Mouse (Mus musculus) neural tube, embryonic 14.5 days (tissue): ENCODE data around the gene Col8a2. TPM values are rescaled to one million over a fixed set of nuclear protein-coding genes. Genes with fewer than 3 reads are reported as not detected.

ENCODE experiments used
- ATAC-seq: fragments of 200-750 bp; cut with Nextera tagmentation; 2 replicates; pipeline ENCODE4 v1.8.0; 2017; ENCODE audit warnings: low read depth, mild to moderate bottlenecking, moderate TSS enrichment, moderate library complexity
- H3K27ac ChIP-seq: fragments of 300-500 bp; sonication (generic); 2 replicates; pipeline ENCODE4 v1.5.1; 2014; ENCODE audit warnings: low read depth, mild to moderate bottlenecking, control low read depth, low read length, moderate library complexity, mixed read lengths
- H3K27me3 ChIP-seq: fragments of 300-500 bp; sonication (generic); 2 replicates; pipeline ENCODE4 v1.6.1; 2014; ENCODE audit warnings: low read length; ENCODE audit not compliant: control insufficient read depth, insufficient read depth
- H3K36me3 ChIP-seq: fragments of 300-500 bp; sonication (generic); 2 replicates; pipeline ENCODE4 v1.6.1; 2014; ENCODE audit warnings: low read length, mixed read lengths; ENCODE audit not compliant: control insufficient read depth, insufficient read depth
- H3K4me1 ChIP-seq: fragments of 300-500 bp; sonication (generic); 2 replicates; pipeline ENCODE4 v1.6.1; 2014; ENCODE audit warnings: low read length; ENCODE audit not compliant: control insufficient read depth, insufficient read depth
- H3K4me2 ChIP-seq: fragments of 300-500 bp; sonication (generic); 2 replicates; pipeline ENCODE4 v1.6.1; 2014; ENCODE audit warnings: mild to moderate bottlenecking, low read depth, low read length, control low read depth
- H3K4me3 ChIP-seq: fragments of 300-500 bp; sonication (generic); 2 replicates; pipeline ENCODE4 v1.5.1; 2014; ENCODE audit warnings: low read depth, low read length, control low read depth, mixed read lengths
- H3K9ac ChIP-seq: fragments of 300-500 bp; sonication (generic); replicated peaks from 2 replicates; pipeline ENCODE4 v1.6.1; 2014; ENCODE audit warnings: low read depth, mild to moderate bottlenecking, control low read depth, low read length, mixed read lengths
- H3K9me3 ChIP-seq: fragments of 300-500 bp; sonication (generic); 2 replicates; pipeline ENCODE4 v1.6.1; 2016; ENCODE audit warnings: low read length; ENCODE audit not compliant: control insufficient read depth
- WGBS: fragments of 180-500 bp; shearing (Covaris S2); extraction: QIAGEN DNeasy Blood & Tissue Kit; methylation state at CpG from one replicate; pipeline ENCODE4 v1.1.7; 2014; 5-methylcytosine and 5-hydroxymethylcytosine counted together
- polyA plus RNA-seq: library from polyadenylated mRNA; unstranded; fragments of >200 nt; fragmentation: Nextera tagmentation; extraction: Ambion mirVana; gene quantifications from 2 replicates; pipeline ENCODE4 v1.2.1, GENCODE M21; 2014

Gene Col8a2
- polyA plus RNA-seq, 1 experiment from 2014 or later = 1.3 TPM

DNA sequence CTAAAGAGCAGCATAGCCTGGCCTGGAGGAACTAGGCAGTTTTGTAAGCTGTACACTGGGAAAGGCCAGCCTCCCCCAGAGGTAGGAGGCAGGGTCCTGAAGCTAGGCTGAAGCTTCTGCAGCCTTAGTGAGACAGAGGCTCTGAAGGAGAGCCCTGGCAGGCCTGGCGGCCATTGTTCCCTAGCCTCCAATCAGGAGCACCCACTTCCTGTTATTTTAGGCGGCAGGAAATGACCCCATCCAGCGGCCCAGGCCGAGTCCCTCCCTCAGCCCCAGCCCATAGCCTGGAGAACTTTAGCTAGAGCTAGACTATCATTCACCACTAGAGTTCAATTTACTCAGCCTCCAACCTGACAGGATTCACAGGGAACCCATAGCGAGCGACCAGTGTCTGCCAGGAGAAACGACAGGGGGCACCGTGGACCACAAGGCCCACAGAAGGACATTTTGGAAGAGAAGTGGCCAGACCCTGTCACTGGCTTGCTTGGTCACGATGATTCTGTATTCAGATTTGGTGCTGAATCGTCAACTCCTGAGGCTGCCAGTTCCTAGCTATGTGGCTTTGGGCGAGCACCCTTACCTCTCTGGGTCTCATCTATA, 34.8 kb upstream of the Col8a2 start:
- no peaks in the 10 kb centered on the region for H3K9me3 ChIP-seq
- ATAC-seq = no peak
- H3K27me3 ChIP-seq = no peaks in the 10 kb centered on the region
- H3K9ac ChIP-seq = 0 out of 2 replicates have a peak overlapping the region, but pooled peaks have one; percentile 18
- H3K4me3 ChIP-seq = no peak overlapping the region
- peaks cover 49% of the 10 kb centered on the region for H3K4me1 ChIP-seq
- peak overlapping the region; percentile 2; the same call in 1 of the 2 replicates for H3K4me2 ChIP-seq
- 59% methylated on average over 11 of the region's 11 CpGs for WGBS
- H3K27ac ChIP-seq = no peak overlapping the region
- H3K36me3 ChIP-seq = no peaks in the 10 kb centered on the region

DNA sequence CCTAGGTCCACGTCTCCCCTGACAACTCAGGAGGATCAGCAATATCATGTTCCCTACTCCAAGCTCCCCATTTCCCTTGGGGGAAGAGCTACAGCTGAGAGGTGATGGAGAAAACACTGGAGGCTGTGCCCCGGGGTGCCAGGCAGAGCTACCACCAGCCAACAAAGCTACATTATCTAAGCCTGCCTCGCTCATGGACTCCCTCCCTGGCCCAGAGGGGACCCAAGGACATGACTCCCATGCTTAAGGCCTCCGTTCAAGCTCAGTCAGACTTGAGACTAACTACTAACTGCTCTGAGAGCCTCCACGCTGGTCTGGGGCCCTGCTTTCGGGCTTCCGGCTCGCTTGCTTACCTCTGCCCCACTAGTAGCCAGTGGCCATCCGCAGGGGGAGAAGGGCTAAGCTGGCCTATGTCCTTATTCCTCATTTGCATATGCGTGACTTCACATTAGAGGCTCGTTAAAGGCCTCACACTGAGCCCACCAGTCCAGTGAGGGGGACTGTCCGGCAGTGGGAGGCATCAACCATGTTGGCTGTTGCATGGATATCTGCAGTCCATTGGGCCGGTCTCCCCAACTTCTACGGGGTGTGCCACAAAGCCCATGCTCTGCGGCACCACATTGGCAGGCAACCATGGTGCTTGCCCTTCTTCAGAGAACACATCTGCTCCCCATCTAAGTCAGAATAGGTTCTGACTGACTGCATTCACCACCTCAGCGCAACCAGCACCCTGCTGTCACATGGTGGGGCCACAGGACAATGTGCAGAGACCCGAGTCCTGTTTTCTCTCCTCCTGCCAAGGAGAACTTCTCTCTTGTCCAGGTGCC, 34.0 kb upstream of the Col8a2 start:
- Histone ChIP-seq H3K4me3 (no peak overlapping the region), H3K27me3 (no peaks in the 10 kb centered on the region), H3K4me1 (peaks cover 56% of the 10 kb centered on the region), H3K9me3 (no peaks in the 10 kb centered on the region), H3K36me3 (no peaks in the 10 kb centered on the region), H3K4me2 (peak overlapping the region; percentile 26), H3K9ac (no peak overlapping the region), H3K27ac (no peak overlapping the region)
- ATAC-seq = no peak
- 71% methylated on average over 17 of the region's 17 CpGs for WGBS

DNA sequence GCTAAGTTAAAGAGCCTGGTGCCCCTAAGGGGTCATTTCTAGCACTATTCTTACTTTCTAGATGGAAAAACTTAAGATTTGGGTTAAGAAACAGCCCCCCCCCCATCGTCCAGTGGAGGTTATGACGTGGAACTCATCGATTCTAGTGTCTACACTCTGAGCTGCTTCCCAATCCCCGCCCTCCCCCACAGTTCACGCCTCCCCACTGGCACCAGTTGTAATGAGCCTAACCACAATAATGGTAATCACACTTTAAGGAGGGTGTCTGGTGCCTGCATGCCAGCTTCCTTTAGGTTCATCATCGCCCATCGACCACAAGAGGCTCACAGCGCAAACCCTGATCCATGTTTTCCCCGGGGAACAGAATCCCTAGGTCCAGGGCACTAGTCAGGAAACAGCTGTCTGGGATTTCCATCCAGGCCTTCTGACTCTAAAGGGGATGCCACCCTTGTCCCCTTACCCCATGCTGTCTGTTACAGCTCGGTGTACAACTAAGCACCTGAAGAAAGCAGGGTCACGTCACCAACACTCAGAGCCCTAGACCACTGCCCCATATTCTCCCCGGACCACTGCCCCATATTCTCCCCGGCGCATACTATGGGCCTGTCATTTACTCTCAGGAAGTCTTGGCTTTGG, 32.8 kb upstream of the Col8a2 start:
- Histone ChIP-seq H3K27me3 (no peaks in the 10 kb centered on the region), H3K9ac (peak overlapping the region; percentile 98), H3K4me1 (peaks cover 50% of the 10 kb centered on the region), H3K4me3 (peak overlapping the region; percentile 100), H3K27ac (0 out of 2 replicates have a peak overlapping the region, but pooled peaks have one; percentile 10), H3K4me2 (peak overlapping the region; percentile 99), H3K9me3 (no peaks in the 10 kb centered on the region), H3K36me3 (no peaks in the 10 kb centered on the region)
- ATAC-seq = no peak
- WGBS = 62% methylated on average over 14 of the region's 14 CpGs

DNA sequence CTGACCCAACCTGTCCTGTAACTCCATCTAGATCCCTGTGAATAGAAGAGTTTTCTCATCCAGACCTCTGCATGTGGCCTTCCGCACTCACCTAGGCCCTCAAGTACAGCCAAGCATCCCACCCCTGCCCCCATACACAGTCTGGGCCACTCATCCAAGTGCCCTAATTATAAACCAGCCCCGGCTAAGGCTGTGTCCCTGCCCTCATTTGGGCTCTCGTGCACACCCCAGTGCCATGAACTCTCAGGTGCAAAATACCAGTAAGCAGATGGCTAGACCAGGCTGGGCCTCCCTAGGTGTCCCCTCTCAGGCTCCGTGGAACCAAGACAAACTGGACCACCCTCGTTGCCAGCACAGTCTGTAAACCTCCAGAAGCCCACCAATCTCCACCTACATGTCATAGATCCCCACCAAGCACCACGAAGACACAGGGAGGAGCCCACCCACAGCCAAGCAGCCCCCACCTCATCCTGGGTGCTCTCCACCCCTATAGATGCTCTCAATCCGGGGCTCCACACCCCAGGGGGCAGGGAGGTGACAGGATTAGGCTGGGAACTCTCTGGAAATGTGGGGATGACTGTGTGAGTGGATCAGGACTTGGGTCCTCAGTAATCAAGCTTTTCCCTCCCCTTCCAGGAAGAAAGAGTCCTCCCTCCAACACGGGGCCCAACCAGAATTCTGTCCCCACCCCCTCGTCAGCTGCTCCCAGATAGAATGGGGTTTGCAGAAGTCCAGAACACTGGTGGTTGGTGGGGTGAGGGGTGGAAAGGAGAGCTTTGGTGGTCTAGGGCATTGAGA, 32.1 kb upstream of the Col8a2 start:
- no peaks in the 10 kb centered on the region for H3K27me3 ChIP-seq
- 9% methylated on average over 9 of the region's 9 CpGs for WGBS

DNA sequence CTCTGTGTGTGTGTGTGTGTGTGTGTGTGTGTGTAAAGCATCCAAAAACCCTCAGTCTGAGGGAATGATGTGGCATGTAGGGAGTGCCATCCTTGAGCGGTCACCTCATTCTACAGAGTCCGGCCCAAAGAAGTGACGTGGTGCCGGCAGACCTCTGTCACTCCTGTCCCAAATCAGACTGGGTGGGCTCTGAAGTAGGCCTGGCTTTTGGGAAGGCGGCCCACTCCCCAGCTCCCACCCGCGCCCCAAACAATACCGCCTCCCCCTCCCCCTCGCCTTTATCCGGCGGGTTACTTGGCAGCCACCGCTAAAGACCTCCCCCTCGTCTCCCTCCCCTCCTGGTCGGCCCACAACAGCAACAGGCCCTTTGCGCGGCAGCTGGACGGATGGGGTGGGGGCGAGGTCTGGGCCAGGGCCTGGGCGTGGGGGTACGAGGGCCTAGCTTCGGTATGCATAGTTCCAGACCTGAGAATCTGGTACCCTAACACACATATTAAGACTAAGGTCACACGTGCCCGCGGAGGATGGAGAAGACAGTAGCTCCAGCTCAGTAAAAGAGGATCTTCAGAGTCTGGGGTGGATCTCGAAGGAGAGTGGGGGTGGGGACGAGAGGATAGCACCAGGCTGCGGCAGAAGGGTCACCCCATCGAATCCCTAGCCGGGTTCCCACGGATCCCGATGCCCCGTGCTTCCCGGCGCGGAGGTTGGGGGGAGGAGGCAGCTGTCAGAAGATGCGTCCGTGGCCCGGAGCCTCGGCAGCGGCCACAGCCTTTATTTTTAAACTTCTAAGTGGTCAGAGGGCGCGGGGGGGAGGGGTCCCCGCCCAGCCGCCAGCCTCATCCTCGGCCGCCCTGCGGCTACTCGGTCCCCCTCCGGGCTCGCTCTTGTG, 31.2 kb upstream of the Col8a2 start:
- H3K36me3 ChIP-seq = no peaks in the 10 kb centered on the region
- H3K9ac ChIP-seq = peak overlapping the region; percentile 98
- H3K4me1 ChIP-seq = peaks cover 60% of the 10 kb centered on the region
- H3K4me3 ChIP-seq = peak overlapping the region; percentile 100
- under 1% methylated on average over 31 of the region's 50 CpGs for WGBS
- H3K9me3 ChIP-seq = no peaks in the 10 kb centered on the region
- H3K27ac ChIP-seq = peak overlapping the region; percentile 86
- peak overlapping the region; percentile 99 for H3K4me2 ChIP-seq
- ATAC-seq = peak; percentile 14; the same call in 1 of the 2 replicates
- no peaks in the 10 kb centered on the region for H3K27me3 ChIP-seq

More for the DNA sequence above, 32.1 kb upstream of the Col8a2 start:
- peaks cover 52% of the 10 kb centered on the region for H3K4me1 ChIP-seq
- H3K4me3 ChIP-seq = peak overlapping the region; percentile 100
- H3K36me3 ChIP-seq = no peaks in the 10 kb centered on the region
- H3K9ac ChIP-seq = peak overlapping the region; percentile 98
- no peak for ATAC-seq
- no peaks in the 10 kb centered on the region for H3K9me3 ChIP-seq
- H3K4me2 ChIP-seq = peak overlapping the region; percentile 99
- H3K27ac ChIP-seq = peak overlapping the region; percentile 86

DNA sequence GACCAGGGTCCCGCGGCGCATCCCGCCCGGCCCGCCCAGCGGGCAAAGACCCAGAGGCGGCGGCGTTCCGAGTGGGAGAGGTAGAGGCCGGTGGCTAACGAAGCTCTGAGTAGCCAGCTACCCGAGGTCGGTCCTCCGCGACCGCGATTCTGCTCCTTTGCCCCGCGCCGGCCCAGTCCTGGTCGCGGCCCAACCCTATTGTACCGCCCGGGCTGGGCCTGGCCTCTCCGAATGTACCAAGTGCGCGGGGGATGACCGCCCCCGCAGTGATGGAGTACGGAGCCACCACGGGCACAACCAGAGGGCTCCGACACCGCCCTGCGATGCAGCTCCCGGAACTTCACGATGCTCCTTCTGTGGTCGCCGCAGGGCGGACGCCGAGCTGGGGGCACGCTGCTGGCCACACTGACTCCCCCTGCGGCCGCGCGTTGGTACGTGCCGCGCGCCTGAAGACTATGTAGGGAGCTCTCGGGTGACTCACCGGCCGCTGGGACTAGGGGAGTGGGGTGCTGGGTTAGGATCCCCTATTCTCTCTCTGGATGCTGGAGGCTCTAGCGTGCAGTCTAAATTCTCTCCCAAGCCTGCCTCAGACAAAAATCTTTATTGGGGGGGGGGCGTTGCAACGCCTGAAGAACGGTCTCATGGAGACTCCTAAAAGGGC, 30.3 kb upstream of the Col8a2 start, which contains the start of gene Map7d1:
Gene Map7d1, minus strand, starts transcription at position 213 of the 661 bp plus-strand sequence.
- no peaks in the 10 kb centered on the region for H3K36me3 ChIP-seq
- no peaks in the 10 kb centered on the region for H3K27me3 ChIP-seq
- H3K9ac ChIP-seq = peak within 1 kb of the TSS; percentile 98
- peak within 1 kb of the TSS; percentile 99 for H3K4me2 ChIP-seq
- H3K4me3 ChIP-seq = peak within 1 kb of the TSS; percentile 100
- ATAC-seq = peak; percentile 85
- H3K9me3 ChIP-seq = no peaks in the 10 kb centered on the region
- under 1% methylated on average over 54 of the region's 59 CpGs for WGBS
- H3K27ac ChIP-seq = peak within 1 kb of the TSS; percentile 86
- H3K4me1 ChIP-seq = peaks cover 62% of the 10 kb centered on the region

DNA sequence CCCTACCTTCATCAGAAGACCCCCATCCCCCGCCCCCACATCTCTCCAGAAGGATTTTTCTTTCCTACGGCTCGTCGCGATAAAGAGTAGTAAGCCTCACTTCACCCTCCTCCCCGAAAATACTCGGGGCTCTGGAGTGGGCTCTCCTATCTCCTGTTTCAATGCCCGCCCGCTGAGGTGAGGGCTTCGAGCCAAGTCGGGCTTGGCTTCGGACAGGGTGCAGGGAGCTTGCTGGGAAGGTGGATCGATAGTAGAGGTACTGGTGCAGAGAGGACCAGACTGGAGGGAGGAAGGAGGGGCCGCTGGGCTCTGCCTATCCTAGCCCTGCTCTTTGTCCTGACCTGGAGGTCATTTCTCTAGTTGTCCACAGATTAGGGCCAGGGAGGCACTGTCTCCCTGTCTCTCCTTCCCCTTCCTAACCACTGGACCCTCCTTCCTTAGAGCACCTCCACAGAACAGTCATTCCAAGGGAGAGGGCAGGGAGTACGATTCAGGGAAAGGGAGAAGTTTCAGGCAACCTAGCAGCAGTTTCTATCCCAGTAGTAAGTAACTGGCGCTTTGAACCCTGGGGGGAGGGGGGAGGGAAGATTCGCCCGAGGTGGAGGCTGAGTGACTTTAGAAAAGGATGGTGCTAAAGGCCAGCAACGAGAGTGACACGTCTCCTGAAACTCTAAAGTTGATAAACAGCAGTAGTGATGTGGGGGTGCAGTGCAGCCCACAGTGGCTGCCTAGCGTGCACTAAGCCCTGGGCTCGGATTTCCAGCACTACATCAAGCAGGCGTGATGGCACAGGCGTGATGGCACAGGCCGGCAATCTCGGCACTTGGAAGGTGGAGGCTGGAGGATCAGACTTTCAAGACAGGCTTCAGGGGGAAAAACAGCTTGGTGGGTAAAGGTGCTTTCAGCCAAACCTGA, 29.4 kb upstream of the Col8a2 start:
- H3K27me3 ChIP-seq = no peaks in the 10 kb centered on the region
- peak overlapping the region; percentile 100 for H3K4me3 ChIP-seq
- no peaks in the 10 kb centered on the region for H3K9me3 ChIP-seq
- H3K4me2 ChIP-seq = peak overlapping the region; percentile 99
- peak overlapping the region; percentile 86 for H3K27ac ChIP-seq
- H3K9ac ChIP-seq = peak overlapping the region; percentile 98
- no peak for ATAC-seq
- H3K4me1 ChIP-seq = peaks cover 56% of the 10 kb centered on the region
- H3K36me3 ChIP-seq = no peaks in the 10 kb centered on the region
- 1% methylated on average over 26 of the region's 26 CpGs for WGBS
